Mouse (Mus musculus) CH12.LX (cell line): ENCODE measurements around the gene Olfr94.

Source experiments
- CTCF ChIP-seq, 2 experiments: IDR thresholded peaks in 1 of 2; conservative IDR thresholded peaks in 1 of 2; 2 replicates each; pipeline ENCODE4 v1.5.1; 2011 to 2012; ENCODE audit warnings: low read depth in 2 of 2, low read length in 2 of 2, improper control_type of control experiment in 1 of 2, inconsistent platforms in 1 of 2, mild to moderate bottlenecking in 1 of 2, moderate library complexity in 1 of 2
- EP300 ChIP-seq: IDR thresholded peaks from 2 replicates; pipeline ENCODE4 v1.6.1; 2011; ENCODE audit warnings: low read length, improper control_type of control experiment
- MAZ ChIP-seq: IDR thresholded peaks from 2 replicates; pipeline ENCODE4 v1.6.1; 2012; ENCODE audit warnings: low read depth, mild to moderate bottlenecking, inconsistent platforms, low read length, improper control_type of control experiment, moderate library complexity
- ZC3H11A ChIP-seq: IDR thresholded peaks from 2 replicates; pipeline ENCODE4 v1.6.1; 2012; ENCODE audit warnings: low read depth, mild to moderate bottlenecking, inconsistent platforms, low read length, improper control_type of control experiment
- ZKSCAN1 ChIP-seq: IDR thresholded peaks from 2 replicates; pipeline ENCODE4 v1.6.1; 2012; ENCODE audit warnings: low read depth, inconsistent platforms, low read length, improper control_type of control experiment, borderline replicate concordance

- peak; percentile 94 to 100 for TF ChIP-seq CTCF (conservative IDR thresholded peaks at IDR 0.05 in 1 of 2, IDR thresholded peaks at IDR 0.05 in 1 of 2; ENCODE audit: low read depth in 2 of 2, low read length in 2 of 2)
- TF ChIP-seq EP300, result no peak
- TF ChIP-seq MAZ, result no peak
- no peak for TF ChIP-seq ZKSCAN1
- TF ChIP-seq ZC3H11A, result peak; percentile 87
These were observed 2.6 kb upstream of the Olfr94 start for GRCm38 (mm10) chr17:37203206-37203916.
